Mouse (Mus musculus) spleen, postnatal 10 days (tissue): ENCODE data around the gene Zfp451.
A peak's percentile ranks its signal among the peaks of the same experiment; 100 is the strongest.
"Not testable (repeated sequence)": the region's sequence is repeated elsewhere in the genome, so short reads cannot be mapped to it uniquely, and the experiment has no call there.

Experiments used
- DNase-seq, 2 experiments: peaks; one replicate each; pipeline ENCODE4 v3.0.0; 2021 to 2022; ENCODE audit warnings: low spot score in 2 of 2

The Zfp451 gene

DNA sequence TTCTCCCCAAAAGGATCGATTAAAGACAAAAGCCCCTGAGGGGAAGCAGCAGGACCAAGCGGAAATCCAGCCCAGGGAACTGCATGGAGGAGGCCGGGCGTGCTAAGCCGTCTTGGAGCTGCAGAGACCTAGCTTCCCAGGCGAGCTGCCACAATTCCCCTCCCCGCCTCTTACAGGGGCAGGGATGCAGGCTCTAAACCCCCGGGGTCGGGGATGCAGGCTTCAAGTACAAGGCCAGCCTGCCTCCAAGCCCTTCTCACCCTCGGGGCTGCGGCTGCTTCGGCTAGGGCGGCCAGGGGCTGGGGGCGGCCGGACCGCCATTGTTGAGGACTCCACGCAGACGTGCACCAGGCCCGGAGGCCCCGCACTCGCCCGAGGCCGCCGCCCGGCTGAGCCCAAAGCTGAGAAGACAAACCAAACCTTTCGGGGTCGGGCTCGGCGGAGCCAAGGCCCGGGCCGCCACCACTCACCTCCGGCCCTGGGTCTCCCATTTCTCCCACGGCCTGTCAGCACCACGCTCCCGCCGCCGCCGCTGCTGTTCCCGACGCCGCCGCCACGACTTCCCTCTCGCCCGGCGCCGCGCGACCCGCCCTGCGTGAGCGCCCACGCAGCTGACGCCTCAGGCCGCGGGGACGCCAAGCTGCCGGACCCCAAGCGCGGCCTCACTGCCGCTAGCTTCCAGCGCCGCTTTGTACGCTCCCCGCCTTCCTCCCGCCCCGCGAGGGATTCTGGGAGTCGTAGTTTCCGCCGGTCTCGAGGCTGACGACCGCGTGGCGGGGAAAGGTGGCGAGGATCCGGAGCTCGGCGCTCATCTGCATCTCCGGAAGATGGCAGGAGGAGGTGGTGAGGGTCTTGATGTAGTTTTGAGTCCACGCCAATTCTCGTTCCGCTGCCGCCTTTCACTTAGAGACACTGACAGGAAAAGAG, at the start of gene Zfp451:
Gene Zfp451, minus strand, starts transcription at position 728 of the 927 bp plus-strand sequence.
- DNase-seq = peak; percentile 83 to 94

DNA sequence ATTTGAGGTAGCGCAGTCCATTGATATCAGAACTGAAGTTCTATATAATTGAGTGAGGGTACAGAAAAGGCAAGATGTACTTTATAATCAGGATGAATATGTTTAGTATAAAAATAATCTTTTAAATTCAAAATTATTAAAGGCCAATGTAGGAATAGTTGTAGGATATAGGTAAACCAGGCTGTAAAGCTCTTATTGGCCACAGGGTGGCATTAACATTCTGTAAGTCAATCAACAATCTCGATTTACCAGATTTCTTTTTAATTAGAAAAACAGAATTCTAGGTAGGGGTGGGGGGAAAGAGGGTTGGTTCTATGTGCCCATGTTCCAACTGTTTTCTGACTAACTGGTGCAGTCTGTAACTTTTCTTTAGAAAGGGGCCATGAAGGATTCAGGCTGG, 32.4 kb upstream of the Zfp451 start:
- no peak for DNase-seq

DNA sequence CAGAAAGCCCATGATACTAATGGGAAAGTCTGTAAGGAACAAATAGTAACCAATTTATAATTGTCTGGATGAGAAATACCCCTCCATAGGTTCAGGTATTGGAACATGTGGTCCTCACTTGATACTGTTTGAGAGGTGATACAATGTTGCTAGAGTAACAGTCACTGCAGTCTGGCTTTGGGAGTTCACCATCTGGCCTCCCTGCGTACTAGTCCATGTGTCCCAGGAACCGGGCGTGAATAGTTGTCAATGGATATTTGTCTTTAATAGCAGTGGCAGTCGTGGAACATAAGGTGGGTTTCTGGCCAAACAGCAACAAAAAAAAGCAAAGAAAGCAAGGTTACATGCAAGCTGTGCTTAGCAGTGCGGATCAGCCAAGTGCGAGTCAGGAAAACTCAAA, 29.4 kb upstream of the Zfp451 start:
- no peak for DNase-seq

DNA sequence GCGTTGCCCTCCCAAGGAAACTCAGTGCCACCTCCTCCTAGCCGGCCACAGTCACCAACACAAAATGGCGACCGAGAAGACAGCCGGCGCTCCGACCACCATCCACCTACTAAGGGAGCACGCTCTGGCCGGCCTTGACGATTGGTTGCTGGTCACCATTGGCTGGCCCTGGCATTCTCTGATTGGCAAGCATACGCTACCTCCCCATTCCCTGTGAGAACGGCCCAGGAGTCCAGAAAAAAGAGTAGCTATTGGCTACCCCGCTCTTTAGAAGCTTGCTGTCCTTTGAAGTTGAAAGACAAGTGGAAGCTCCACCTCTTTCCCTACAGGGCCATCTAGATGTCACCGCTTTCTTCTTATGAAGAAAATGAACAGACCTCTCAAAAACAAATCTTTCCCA, 24.6 kb upstream of the Zfp451 start:
- not testable (repeated sequence) for DNase-seq

DNA sequence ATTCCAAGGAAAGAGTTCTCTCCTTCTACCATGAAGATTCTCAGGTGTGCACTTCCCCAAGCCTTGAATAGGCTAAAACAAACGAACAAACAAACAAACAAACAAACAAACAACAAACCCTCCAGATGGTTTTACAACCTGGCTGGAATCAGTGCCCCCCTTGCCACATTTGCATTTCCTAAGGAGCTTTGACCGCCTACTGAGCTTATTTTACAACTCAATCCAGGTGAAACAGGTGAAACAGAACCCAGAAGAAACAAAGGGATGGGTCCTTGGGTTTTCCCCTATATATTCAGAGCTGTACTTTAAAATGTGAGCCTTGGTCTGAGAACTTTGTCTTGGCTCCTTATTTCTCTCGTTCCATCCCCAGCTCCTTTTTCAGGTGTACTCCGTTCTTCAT, 16.2 kb upstream of the Zfp451 start:
- DNase-seq = no peak

DNA sequence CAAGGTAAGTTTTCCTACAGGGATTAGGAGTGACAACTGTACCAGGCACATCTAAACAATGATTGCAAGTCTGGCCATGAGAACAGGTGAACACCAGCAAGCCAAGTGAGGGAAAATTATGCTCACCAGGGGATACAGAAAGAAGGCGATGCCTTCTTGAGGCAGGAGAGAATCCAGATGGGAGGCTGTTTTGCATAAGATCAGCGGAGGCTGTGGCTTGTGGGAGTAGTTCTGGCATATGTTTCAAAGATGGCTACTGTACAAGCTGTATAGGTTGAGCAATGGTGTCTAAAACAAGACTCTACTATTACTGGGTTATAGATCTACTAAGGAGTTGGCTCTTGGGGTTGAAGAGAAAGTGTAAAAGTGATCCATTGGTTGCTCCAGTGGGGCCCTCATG, 3.5 kb upstream of the Zfp451 start:
- DNase-seq = no peak

DNA sequence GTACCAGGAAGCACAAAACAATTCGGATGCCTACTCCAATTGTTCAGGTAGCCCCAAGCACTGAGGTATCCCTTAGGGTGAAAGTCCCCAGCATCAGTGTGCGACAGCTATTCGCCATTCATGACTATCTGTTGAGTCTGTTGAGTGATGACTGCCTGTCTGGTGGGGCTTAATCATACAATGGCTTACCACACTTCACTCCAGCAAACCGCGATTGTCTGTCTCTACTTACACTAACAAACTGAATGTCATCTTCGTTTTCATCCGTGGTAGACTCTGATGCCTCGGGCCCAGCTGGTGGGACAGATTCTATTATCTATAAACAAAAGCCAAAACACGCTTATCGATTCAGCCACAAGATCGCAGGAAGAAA, 914 bp downstream of the Zfp451 start:
- no peak for DNase-seq

DNA sequence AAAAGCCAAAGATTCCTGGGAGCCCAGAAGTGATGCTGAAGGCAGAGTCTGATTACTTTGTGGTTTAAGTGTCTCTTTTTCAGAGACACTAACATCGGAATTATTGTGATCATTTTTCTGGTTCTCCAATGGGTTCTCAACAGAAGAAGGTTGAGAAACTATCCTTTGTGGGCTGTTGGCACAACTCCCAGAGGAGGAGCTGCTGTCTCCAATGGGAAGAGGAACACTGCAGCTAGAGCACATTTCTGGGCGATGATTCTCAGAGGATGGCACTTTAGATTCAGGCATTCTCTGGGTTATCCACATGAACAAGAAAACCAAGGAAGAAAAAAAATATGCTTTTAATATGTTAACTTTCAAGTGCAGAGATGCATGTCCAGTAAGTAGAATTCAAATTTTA, 11.1 kb downstream of the Zfp451 start:
- DNase-seq = no peak

DNA sequence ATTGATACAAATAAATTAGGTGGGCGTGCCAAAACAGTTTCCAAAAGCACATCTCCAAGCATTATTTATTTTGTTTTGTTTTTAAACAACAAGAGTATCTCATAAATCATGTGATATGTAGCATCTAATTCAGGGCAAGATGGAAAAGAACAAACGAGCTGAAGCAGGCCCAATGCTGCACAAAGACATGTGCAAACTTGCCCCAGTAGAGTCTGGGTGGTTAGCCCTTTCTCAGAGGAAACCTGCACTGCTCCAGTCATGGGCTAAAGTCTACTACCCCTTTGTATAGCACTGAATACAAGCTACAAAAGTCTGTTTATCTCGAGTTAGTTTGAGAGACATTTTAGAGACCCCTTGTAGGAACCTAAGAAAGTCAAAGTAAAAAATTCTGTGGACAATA, 14.8 kb downstream of the Zfp451 start:
- no peak for DNase-seq

DNA sequence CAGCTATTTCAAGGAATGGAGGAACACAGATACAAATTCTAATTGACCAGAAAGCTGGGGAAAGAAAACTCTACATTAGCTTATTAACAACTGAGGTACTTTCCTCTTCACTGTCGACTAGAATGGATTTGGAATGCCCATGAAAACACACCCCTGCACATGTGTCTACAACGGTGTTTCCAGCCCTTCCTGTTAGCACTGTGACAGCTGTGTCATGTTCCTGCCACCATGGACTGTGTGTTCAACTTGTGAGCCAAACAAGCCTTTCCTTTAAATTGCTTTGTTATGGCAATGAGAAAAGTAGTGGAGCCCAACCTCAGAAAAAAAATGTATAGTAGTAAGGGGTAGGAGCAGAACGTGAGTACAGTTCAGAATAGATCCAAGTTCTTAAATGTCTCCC, 25.9 kb downstream of the Zfp451 start:
- DNase-seq = no peak

DNA sequence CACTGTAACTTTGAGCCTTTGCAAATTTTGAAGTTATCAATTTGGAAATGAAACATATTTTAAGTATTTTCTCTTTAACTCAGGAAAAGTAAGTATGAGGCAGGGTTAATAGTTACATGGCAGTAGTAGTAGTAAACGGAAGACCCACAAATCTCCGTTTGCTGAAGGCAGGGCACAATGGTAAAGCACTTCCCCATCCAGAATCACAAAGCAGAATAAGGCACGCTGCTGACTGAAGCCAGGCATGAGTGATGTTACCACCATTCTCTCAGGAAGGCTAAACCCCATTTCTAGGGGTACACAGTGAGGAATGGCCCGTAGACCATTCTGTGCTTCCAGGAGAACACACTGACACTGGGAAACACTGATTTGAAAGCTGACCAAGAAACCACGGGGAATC, 26.3 kb downstream of the Zfp451 start:
- DNase-seq = no peak

DNA sequence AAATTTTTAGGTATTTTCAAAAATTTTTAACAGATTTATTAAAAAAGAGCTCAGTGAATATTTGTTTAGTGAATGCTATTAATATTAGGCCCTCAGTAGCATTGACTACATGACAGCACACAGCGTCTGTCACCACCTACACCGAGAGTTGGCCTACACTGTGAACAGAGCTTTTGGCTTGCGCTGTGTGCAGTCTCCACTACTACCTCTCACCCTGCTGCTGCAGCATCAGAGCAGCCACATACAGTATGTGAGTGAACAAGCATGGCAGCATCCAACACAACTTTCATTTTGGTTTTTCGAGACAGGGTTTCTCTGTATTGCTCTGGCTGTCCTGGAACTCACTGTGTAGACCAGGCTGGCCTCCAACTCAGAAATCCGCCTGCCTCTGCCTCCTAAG, 29.8 kb downstream of the Zfp451 start:
- DNase-seq = no peak

DNA sequence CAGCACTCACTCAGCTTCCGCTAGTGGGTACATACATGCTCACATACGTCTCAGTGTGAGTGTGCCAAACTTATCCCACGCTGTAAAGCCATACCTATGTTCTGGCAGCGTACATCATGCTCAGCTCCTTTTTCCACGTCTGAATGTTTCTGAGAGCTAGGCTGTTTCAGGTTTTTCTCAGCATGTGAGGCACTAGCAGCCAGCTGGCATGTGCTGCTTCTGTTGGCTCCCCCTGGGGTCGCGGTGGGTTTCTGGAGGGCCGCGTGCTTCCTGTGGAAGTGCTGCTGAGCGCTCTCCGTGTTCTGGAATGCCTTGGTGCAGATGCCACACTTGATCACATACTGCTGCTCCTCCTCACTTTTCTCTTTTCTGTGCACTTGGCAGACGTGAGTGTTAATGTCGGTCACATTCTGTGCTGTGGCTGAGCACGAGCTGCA, 38.2 kb downstream of the Zfp451 start:
- no peak for DNase-seq

DNA sequence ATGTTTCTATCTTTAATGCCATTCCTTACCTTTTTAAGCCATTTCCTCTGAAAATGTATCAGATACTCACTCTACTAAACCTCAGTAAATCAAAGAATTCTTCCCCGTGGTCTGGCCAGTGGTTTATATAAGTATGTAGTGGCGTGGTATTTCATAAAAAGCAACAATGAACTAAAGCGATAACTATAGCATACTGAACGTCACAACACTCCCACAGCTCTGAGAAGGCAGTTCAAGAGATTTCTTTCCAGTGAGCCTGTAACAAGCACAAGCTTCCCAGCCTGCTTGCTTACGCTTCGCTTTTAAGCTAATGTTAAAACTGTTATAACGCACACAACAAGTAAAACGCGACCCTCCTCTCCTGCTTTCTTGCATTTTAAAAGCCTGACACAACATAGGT, 42.3 kb downstream of the Zfp451 start:
- DNase-seq = no peak

DNA sequence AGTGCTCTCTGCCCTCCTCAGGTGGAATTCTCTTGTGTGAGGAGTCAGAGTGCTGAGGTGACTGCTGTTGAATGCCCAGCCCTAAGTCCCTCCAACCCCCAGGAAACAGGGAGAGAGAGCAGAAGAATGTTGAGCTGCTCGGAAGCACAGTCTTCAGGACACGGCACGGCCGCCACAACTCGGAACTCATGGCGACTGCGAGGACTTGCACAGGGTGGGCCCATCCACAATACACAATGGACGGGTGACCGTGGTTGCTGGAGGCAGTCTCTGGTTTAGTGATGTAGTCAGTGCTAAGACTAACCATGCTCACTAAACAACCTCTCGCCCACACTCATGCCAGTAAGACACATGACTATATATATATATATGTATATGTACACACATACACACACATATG, 42.8 kb downstream of the Zfp451 start:
- no peak for DNase-seq

DNA sequence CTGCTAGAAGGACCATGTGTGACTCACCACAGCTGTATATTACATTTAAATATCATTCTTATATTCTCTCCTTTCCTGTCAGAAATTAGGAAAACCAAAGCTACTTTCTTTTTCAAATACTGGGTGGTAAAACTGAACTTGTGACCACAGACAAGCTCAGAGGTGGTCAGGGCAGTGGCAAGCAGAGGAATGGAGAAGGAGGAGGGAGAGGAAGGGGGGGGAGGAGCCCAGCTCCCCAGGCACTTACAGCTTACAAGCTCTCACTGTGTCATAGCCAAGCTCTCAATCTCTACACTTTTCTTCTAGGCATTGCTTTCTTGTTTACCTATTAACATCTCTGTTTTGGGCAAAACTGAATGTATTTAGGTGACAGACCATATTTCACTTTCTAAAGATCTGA, 45.6 kb downstream of the Zfp451 start:
- DNase-seq = no peak

DNA sequence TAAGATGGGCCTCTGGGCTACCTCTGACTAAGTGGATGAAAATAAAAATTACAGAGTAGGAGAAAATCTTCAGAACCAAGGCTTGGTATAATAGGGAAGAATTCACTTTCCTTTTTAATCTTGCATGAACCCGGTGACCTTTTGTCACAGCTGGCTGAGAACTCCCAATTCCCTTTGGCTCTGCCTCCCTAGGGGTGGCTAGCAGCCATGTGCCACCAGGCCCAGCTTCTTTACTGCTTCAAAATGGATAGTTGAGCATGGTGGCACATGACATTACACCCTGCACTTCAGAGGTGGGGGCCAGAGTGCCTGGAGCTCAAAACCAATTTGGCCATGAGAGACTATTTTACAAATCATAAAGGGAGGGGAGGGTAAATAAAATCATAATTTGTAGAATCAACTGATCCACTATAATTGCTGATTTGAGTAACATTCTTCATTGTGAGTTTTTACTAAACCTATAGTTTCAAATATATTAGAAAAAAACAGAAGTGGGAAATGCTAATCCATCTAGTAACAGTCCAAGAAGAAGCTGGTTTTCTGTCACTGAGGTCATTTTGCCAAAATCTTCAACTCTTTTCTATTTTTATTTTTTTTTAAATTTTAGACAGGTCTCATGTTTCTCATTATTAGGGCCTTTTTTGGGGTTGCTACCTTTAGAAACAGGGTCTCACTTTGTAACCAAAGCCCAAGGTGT, 46.2 kb downstream of the Zfp451 start:
- DNase-seq = no peak

DNA sequence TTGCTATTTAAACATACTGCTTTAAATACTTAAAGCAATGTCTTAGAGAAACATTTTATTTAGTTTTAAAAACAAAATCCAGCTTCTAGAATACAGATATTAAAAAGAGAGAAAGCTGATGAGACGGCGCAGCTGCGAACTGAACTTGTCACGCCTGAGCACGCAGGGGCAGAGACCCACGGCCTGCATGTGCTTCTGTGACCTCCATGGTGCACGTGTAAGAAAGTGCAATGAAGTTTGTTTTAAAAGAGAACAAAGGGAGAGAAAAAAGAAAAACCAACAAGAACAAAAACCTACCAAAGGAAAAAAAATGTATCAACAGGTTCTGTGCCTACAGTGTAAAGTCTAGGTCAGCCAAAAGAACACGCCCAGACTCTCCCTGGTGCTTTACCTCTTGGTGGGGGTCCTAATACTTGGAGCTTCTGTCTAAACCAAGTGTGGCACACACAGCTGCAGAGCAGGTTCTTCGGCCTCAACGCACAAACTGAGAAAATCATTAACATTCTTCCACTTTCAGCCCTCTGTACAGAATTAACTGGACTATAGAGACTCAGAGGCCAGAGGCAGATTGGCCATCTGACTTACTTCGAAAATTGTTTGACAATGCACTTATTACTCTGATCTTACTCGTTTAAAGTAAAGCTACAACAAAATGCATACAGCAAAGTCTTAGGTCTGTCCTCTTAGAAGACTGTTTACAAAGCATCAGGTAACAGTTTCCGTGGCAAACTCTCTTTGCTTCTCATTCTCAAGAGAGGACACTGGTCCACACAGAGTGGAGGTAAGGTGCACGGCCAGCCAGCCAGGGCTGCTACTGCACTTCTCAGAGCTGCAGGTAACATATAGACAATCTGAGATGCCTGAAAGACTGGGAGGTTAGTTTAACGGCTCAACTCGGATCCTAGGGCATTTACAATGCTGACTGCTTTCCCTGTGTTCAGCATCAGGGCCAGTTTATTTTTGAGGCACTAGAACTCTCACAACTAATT, 47.6 kb downstream of the Zfp451 start:
- DNase-seq = no peak

DNA sequence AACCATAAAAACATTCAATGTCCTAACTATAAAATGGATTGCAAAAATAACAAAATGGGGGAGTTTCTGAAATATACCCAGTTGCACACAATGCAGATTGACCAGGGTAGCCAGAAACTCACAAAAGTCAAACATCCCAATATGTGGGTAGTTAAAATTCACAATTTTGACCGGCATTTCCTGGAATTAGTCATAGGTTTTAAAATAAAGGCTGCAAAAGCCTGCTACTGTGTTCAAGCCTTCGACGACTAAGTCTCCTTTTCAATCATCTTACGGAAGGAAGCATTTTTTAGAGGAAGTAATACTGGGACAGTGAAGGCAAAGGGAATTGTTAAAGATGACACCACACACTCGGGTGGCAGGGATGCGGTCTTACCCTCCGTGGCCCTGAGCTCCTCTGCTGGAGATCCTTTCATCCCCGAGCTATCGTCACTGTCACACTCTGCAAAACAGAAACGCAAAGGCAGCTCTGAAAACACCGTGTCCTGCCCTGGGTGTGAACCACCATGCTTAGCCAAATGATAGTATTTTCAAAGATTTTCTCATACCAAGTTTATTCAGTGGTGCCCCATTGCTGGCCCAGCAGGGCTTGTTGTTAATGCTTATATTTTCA, 48.8 kb downstream of the Zfp451 start:
- no peak for DNase-seq

DNA sequence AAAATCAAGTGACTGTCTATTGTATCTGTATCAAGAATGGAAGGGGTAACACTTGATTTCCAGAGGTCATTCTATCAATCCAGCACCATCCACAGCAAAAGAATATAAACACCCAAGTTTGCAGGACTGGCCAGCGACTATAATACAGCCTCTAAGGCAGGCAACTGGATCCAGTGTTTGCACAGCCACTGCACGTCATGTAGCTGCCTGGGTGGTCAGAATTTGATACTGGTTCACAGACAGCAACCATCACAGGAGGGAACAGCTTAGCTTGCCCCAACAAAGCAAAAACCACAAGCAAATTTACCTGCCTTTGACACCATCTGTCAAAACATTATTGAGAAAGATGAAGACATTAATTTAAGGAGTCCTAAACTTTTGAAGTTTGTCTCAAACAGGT, 50.6 kb downstream of the Zfp451 start:
- DNase-seq = no peak

DNA sequence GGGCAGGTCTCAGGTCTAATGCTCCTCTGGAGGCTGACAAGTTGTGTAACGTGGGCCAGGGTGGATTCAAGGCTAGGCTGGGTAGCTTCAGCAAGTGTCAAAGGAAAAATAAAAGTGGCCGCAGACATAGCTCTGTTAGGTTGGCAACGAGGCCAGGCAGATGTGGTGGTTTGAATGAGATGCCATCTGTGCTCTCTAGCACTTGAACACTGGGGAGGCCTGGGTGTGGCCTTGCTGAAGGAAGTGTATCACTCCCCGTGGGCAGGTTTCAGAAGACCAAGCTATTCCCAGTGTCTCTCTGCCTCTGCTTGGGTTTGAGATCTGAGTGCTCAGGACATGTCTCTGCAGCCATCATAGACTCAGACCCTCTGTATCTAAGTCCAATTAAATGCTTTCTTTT, 55.9 kb downstream of the Zfp451 start:
- peak in 1 of 2 experiments; percentile 46 for DNase-seq
